Mouse (Mus musculus): Measurements from ENCODE around the gene Mettl2. TPM values are rescaled to one million over a fixed set of nuclear protein-coding genes. Genes with fewer than 3 reads are reported as not detected.

Gene Mettl2
- total RNA-seq, 2 experiments from 2014 or later, result 23.1 to 24.2 TPM

Other genes starting within 250 kb of the Mettl2 start
- gene Efcab3, start 62.8 kb upstream of the Mettl2 start, total RNA-seq (2021), result under 1 TPM in 1 of 2 experiments, not detected in 1; 0.40 TPM
- gene Gm10842, start 20.5 kb downstream of the Mettl2 start, total RNA-seq (2021), result not detected
- 10 to 100 TPM; 50.9 to 51.9 TPM for gene Tlk2, start 52.4 kb downstream of the Mettl2 start, total RNA-seq (2021)
- gene Mrc2, start 166.2 kb downstream of the Mettl2 start, total RNA-seq (2021), result 10 to 100 TPM; 24.7 to 28.3 TPM

Measured in adrenal gland, postnatal 36 days (tissue).